Mouse (Mus musculus): ENCODE data around the gene Tlr9. TPM values are rescaled to one million over a fixed set of nuclear protein-coding genes. Genes with fewer than 3 reads are reported as not detected.

Tlr9 gene
- polyA plus RNA-seq (2015; fragmentation: Nextera tagmentation; extraction: Ambion mirVana), result 0.05 TPM in 1 of 2 replicates, not detected in the other

GRCm38 (mm10) chr9:106222261-106222851, at the start of gene Tlr9:
Gene Tlr9 (plus strand): TSS chr9:106222598.
- no peaks in the 10 kb centered on the region for H3K36me3 ChIP-seq
- no peak within 1 kb of the TSS for H3K9ac ChIP-seq (replicated peaks)
- H3K4me2 ChIP-seq, result no peak within 1 kb of the TSS
- H3K27ac ChIP-seq (replicated peaks), result no peak within 1 kb of the TSS
- WGBS, result 62% methylated on average over 4 of the region's 4 CpGs
- peaks cover 9% of the 10 kb centered on the region; the same call in 1 of the 2 replicates for H3K27me3 ChIP-seq (replicated peaks)
- H3K9me3 ChIP-seq (replicated peaks), result no peaks in the 10 kb centered on the region
- H3K4me1 ChIP-seq, result peaks cover 11% of the 10 kb centered on the region
- H3K4me3 ChIP-seq (replicated peaks), result no peak within 1 kb of the TSS
- no peak for ATAC-seq (ENCODE audit: low FRiP score)

- peaks cover 48% of the 10 kb centered on the region for H3K4me1 ChIP-seq
- peaks cover 20% of the 10 kb centered on the region; the same call in 1 of the 2 replicates for H3K36me3 ChIP-seq
- ATAC-seq (ENCODE audit: low FRiP score), result no peak
- H3K4me3 ChIP-seq (replicated peaks), result peak overlapping the region; percentile 33
- H3K9ac ChIP-seq (replicated peaks), result 0 out of 2 replicates have a peak overlapping the region, but pooled peaks have one; percentile 20
- 60% methylated on average over 2 of the region's 2 CpGs for WGBS
- H3K9me3 ChIP-seq (replicated peaks), result no peaks in the 10 kb centered on the region
- H3K27me3 ChIP-seq (replicated peaks), result no peaks in the 10 kb centered on the region
- H3K27ac ChIP-seq (replicated peaks), result no peak overlapping the region
- H3K4me2 ChIP-seq, result peak overlapping the region; percentile 62
These were observed 49.0 kb upstream of the Tlr9 start for GRCm38 (mm10) chr9:106173363-106173762.

- no peak for ATAC-seq (ENCODE audit: low FRiP score)
- Histone ChIP-seq H3K9ac (replicated peaks) (no peak overlapping the region), H3K4me3 (replicated peaks) (no peak overlapping the region), H3K9me3 (replicated peaks) (no peaks in the 10 kb centered on the region), H3K27me3 (replicated peaks) (no peaks in the 10 kb centered on the region), H3K4me1 (peaks cover 41% of the 10 kb centered on the region), H3K4me2 (no peak overlapping the region), H3K27ac (replicated peaks) (no peak overlapping the region), H3K36me3 (peaks cover 33% of the 10 kb centered on the region)
- 86% methylated on average over 3 of the region's 3 CpGs for WGBS
These were observed 46.7 kb upstream of the Tlr9 start for GRCm38 (mm10) chr9:106175552-106176200.

GRCm38 (mm10) chr9:106176769-106177168, 45.6 kb upstream of the Tlr9 start:
- peaks cover 43% of the 10 kb centered on the region for H3K36me3 ChIP-seq

GRCm38 (mm10) chr9:106177799-106178198, 44.6 kb upstream of the Tlr9 start:
- WGBS, result 89% methylated on average over 6 of the region's 6 CpGs
- H3K4me3 ChIP-seq (replicated peaks), result no peak overlapping the region
- H3K27ac ChIP-seq (replicated peaks), result no peak overlapping the region
- H3K9ac ChIP-seq (replicated peaks), result no peak overlapping the region
- H3K9me3 ChIP-seq (replicated peaks), result no peaks in the 10 kb centered on the region
- peaks cover 54% of the 10 kb centered on the region for H3K36me3 ChIP-seq
- H3K4me2 ChIP-seq, result no peak overlapping the region
- H3K27me3 ChIP-seq (replicated peaks), result no peaks in the 10 kb centered on the region
- ATAC-seq (ENCODE audit: low FRiP score), result no peak
- H3K4me1 ChIP-seq, result peaks cover 34% of the 10 kb centered on the region

More at GRCm38 (mm10) chr9:106176769-106177168, 45.6 kb upstream of the Tlr9 start:
- no peaks in the 10 kb centered on the region for H3K27me3 ChIP-seq (replicated peaks)
- H3K4me1 ChIP-seq, result peaks cover 41% of the 10 kb centered on the region
- no peak for ATAC-seq (ENCODE audit: low FRiP score)
- H3K9ac ChIP-seq (replicated peaks), result no peak overlapping the region
- no peak overlapping the region for H3K27ac ChIP-seq (replicated peaks)
- 71% methylated on average over 5 of the region's 5 CpGs for WGBS
- H3K4me3 ChIP-seq (replicated peaks), result no peak overlapping the region
- H3K9me3 ChIP-seq (replicated peaks), result no peaks in the 10 kb centered on the region
- no peak overlapping the region for H3K4me2 ChIP-seq

- no peak for ATAC-seq (ENCODE audit: low FRiP score)
- peaks cover 20% of the 10 kb centered on the region for H3K4me1 ChIP-seq
- H3K4me2 ChIP-seq, result no peak overlapping the region
- peaks cover 70% of the 10 kb centered on the region for H3K36me3 ChIP-seq
- no peaks in the 10 kb centered on the region for H3K27me3 ChIP-seq (replicated peaks)
- no peak overlapping the region for H3K27ac ChIP-seq (replicated peaks)
- WGBS, result 91% methylated on average over 2 of the region's 2 CpGs
- no peaks in the 10 kb centered on the region for H3K9me3 ChIP-seq (replicated peaks)
- no peak overlapping the region for H3K9ac ChIP-seq (replicated peaks)
- no peak overlapping the region for H3K4me3 ChIP-seq (replicated peaks)
These were observed 42.9 kb upstream of the Tlr9 start for GRCm38 (mm10) chr9:106179454-106179853.

GRCm38 (mm10) chr9:106179964-106180363, 42.4 kb upstream of the Tlr9 start:
- ATAC-seq (ENCODE audit: low FRiP score), result no peak
- Histone ChIP-seq H3K9me3 (replicated peaks) (no peaks in the 10 kb centered on the region), H3K27ac (replicated peaks) (no peak overlapping the region), H3K27me3 (replicated peaks) (no peaks in the 10 kb centered on the region), H3K4me2 (no peak overlapping the region), H3K4me3 (replicated peaks) (no peak overlapping the region), H3K4me1 (peaks cover 15% of the 10 kb centered on the region), H3K36me3 (peaks cover 75% of the 10 kb centered on the region), H3K9ac (replicated peaks) (no peak overlapping the region)
- 82% methylated on average over 3 of the region's 3 CpGs for WGBS

GRCm38 (mm10) chr9:106182146-106182545, 40.3 kb upstream of the Tlr9 start:
- Histone ChIP-seq H3K4me3 (replicated peaks) (no peak overlapping the region), H3K9ac (replicated peaks) (no peak overlapping the region), H3K4me2 (no peak overlapping the region), H3K27ac (replicated peaks) (no peak overlapping the region), H3K4me1 (no peaks in the 10 kb centered on the region), H3K27me3 (replicated peaks) (no peaks in the 10 kb centered on the region), H3K36me3 (peaks cover 88% of the 10 kb centered on the region), H3K9me3 (replicated peaks) (no peaks in the 10 kb centered on the region)
- ATAC-seq (ENCODE audit: low FRiP score), result no peak
- 95% methylated on average over 4 of the region's 4 CpGs for WGBS

- WGBS, result 90% methylated on average over 5 of the region's 5 CpGs
- no peaks in the 10 kb centered on the region for H3K27me3 ChIP-seq (replicated peaks)
These were observed 38.4 kb upstream of the Tlr9 start for GRCm38 (mm10) chr9:106183996-106184395.

GRCm38 (mm10) chr9:106191355-106191754, 31.0 kb upstream of the Tlr9 start:
- Histone ChIP-seq H3K27ac (replicated peaks) (no peak overlapping the region), H3K4me2 (no peak overlapping the region), H3K9ac (replicated peaks) (no peak overlapping the region), H3K4me1 (peaks cover 6% of the 10 kb centered on the region; the same call in 1 of the 2 replicates), H3K9me3 (replicated peaks) (no peaks in the 10 kb centered on the region), H3K27me3 (replicated peaks) (no peaks in the 10 kb centered on the region), H3K36me3 (peaks cover 59% of the 10 kb centered on the region), H3K4me3 (replicated peaks) (no peak overlapping the region)
- 100% methylated on average over 1 of the region's 1 CpGs for WGBS
- no peak for ATAC-seq (ENCODE audit: low FRiP score)

More at GRCm38 (mm10) chr9:106183996-106184395, 38.4 kb upstream of the Tlr9 start:
- ATAC-seq (ENCODE audit: low FRiP score), result no peak
- Histone ChIP-seq H3K4me2 (no peak overlapping the region), H3K9ac (replicated peaks) (no peak overlapping the region), H3K4me1 (no peaks in the 10 kb centered on the region), H3K36me3 (peaks cover 90% of the 10 kb centered on the region), H3K9me3 (replicated peaks) (no peaks in the 10 kb centered on the region), H3K27ac (replicated peaks) (no peak overlapping the region), H3K4me3 (replicated peaks) (no peak overlapping the region)

- Histone ChIP-seq H3K27me3 (replicated peaks) (no peaks in the 10 kb centered on the region), H3K36me3 (peaks cover 52% of the 10 kb centered on the region), H3K9me3 (replicated peaks) (no peaks in the 10 kb centered on the region), H3K9ac (replicated peaks) (no peak overlapping the region), H3K27ac (replicated peaks) (no peak overlapping the region), H3K4me1 (peaks cover 6% of the 10 kb centered on the region; the same call in 1 of the 2 replicates), H3K4me3 (replicated peaks) (no peak overlapping the region), H3K4me2 (no peak overlapping the region)
- ATAC-seq (ENCODE audit: low FRiP score), result no peak
- WGBS, result 93% methylated on average over 8 of the region's 8 CpGs
These were observed 30.4 kb upstream of the Tlr9 start for GRCm38 (mm10) chr9:106192024-106192423.

GRCm38 (mm10) chr9:106192998-106193397, 29.4 kb upstream of the Tlr9 start:
- no peak overlapping the region for H3K4me2 ChIP-seq
- ATAC-seq (ENCODE audit: low FRiP score), result no peak
- H3K9ac ChIP-seq (replicated peaks), result no peak overlapping the region
- no peak overlapping the region for H3K27ac ChIP-seq (replicated peaks)
- peaks cover 42% of the 10 kb centered on the region for H3K36me3 ChIP-seq
- H3K27me3 ChIP-seq (replicated peaks), result no peaks in the 10 kb centered on the region
- 91% methylated on average over 1 of the region's 1 CpGs for WGBS
- peaks cover 10% of the 10 kb centered on the region for H3K4me1 ChIP-seq
- no peaks in the 10 kb centered on the region for H3K9me3 ChIP-seq (replicated peaks)
- H3K4me3 ChIP-seq (replicated peaks), result no peak overlapping the region

Data from neural tube, embryonic 15.5 days (tissue).